Mouse (Mus musculus) forebrain, embryonic 12.5 days (tissue): ENCODE results near the gene Noto. TPM values are rescaled to one million over a fixed set of nuclear protein-coding genes. Genes with fewer than 3 reads are reported as not detected.

Experiments used
- ATAC-seq: fragments of 200-750 bp; cut with Nextera tagmentation; 2 replicates; pipeline ENCODE4 v1.8.0; 2017; ENCODE audit warnings: moderate TSS enrichment; ENCODE audit not compliant: low FRiP score
- H3K27ac ChIP-seq: fragments of 300-500 bp; sonication (generic); 2 replicates; pipeline ENCODE4 v1.5.1; 2016; ENCODE audit warnings: mild to moderate bottlenecking
- H3K27me3 ChIP-seq: fragments of 300-500 bp; sonication (generic); 2 replicates; pipeline ENCODE4 v1.6.1; 2016; ENCODE audit warnings: mild to moderate bottlenecking
- H3K36me3 ChIP-seq: fragments of 300-500 bp; sonication (generic); replicated peaks from 2 replicates; pipeline ENCODE4 v1.6.1; 2016; ENCODE audit warnings: mild to moderate bottlenecking
- H3K4me1 ChIP-seq: fragments of 300-500 bp; sonication (generic); 2 replicates; pipeline ENCODE4 v1.6.1; 2016
- H3K4me2 ChIP-seq: fragments of 300-500 bp; sonication (generic); 2 replicates; pipeline ENCODE4 v1.6.1; 2016; ENCODE audit warnings: mild to moderate bottlenecking, moderate library complexity
- H3K4me3 ChIP-seq: fragments of 300-500 bp; sonication (generic); replicated peaks from 2 replicates; pipeline ENCODE4 v1.5.1; 2016; ENCODE audit warnings: mild to moderate bottlenecking
- H3K9ac ChIP-seq: fragments of 300-500 bp; sonication (generic); 2 replicates; pipeline ENCODE4 v1.6.1; 2016; ENCODE audit warnings: mild to moderate bottlenecking
- H3K9me3 ChIP-seq: fragments of 300-500 bp; sonication (generic); 2 replicates; pipeline ENCODE4 v1.6.1; 2016
- WGBS: fragments of 180-500 bp; shearing (Covaris S2); methylation state at CpG from one replicate; pipeline ENCODE4 v1.1.7; 2016; 5-methylcytosine and 5-hydroxymethylcytosine counted together
- polyA plus RNA-seq: library from polyadenylated mRNA; unstranded; fragments of >200 nt; fragmentation: Nextera tagmentation; extraction: Ambion mirVana; gene quantifications from 2 replicates; pipeline ENCODE4 v1.2.1, GENCODE M21; 2016

Gene Noto
- polyA plus RNA-seq = not detected in 2 replicates

- no peak within 1 kb of the TSS for H3K4me3 ChIP-seq
- ATAC-seq = no peak
- 14% methylated on average over 28 of the region's 28 CpGs for WGBS
Observed at GRCm38 (mm10) chr6:85423836-85424379, at the start of gene Noto. Noto (plus strand) TSS chr6:85423886.

GRCm38 (mm10) chr6:85373951-85374733 is 49.5 kb upstream of the Noto start, which contains the start of gene Rab11fip5:
Rab11fip5 (minus strand) TSS chr6:85374634.
- Histone ChIP-seq H3K27me3 (peaks cover 23% of the 10 kb centered on the region), H3K36me3 (no peaks in the 10 kb centered on the region), H3K27ac (peak within 1 kb of the TSS; percentile 61), H3K9me3 (no peaks in the 10 kb centered on the region), H3K4me3 (peak within 1 kb of the TSS; percentile 75), H3K4me2 (peak within 1 kb of the TSS; percentile 90), H3K9ac (peak within 1 kb of the TSS; percentile 76), H3K4me1 (peaks cover 15% of the 10 kb centered on the region)
- ATAC-seq = no peak; the same call in 1 of the 2 replicates
- 1% methylated on average over 77 of the region's 80 CpGs for WGBS

More at GRCm38 (mm10) chr6:85423836-85424379, at the start of gene Noto:
- H3K4me1 ChIP-seq = peaks cover 4% of the 10 kb centered on the region; the same call in 1 of the 2 replicates
- no peaks in the 10 kb centered on the region for H3K36me3 ChIP-seq
- no peaks in the 10 kb centered on the region for H3K9me3 ChIP-seq
- H3K9ac ChIP-seq = no peak within 1 kb of the TSS
- H3K27me3 ChIP-seq = peaks cover 25% of the 10 kb centered on the region
- H3K4me2 ChIP-seq = no peak within 1 kb of the TSS
- H3K27ac ChIP-seq = no peak within 1 kb of the TSS

DNA sequence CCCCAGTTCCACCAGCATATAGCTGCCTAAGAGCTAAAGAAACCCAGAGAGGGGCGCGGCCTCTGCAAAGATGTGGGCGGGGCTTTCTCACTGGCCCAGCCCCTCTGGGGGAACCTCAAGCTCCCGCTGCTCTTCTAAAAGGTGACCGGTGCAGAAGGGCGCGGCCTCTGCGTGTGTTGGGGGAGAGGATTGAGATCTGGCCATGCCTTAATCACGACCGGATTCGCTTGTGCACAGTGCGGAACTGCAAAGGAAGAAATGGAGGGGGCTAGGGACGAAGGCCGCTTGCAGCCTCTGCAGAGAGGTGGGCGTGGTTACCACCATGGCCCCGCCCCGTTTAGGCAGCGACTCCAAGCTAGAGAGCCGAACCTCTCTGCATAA is 49.0 kb upstream of the Noto start:
- Histone ChIP-seq H3K27me3 (peaks cover 23% of the 10 kb centered on the region), H3K36me3 (no peaks in the 10 kb centered on the region), H3K4me3 (peak overlapping the region; percentile 75), H3K9ac (peak overlapping the region; percentile 76), H3K4me1 (peaks cover 13% of the 10 kb centered on the region), H3K9me3 (no peaks in the 10 kb centered on the region), H3K4me2 (peak overlapping the region; percentile 90), H3K27ac (peak overlapping the region; percentile 61)
- ATAC-seq = peak; percentile 98
- under 1% methylated on average over 19 of the region's 19 CpGs for WGBS

DNA sequence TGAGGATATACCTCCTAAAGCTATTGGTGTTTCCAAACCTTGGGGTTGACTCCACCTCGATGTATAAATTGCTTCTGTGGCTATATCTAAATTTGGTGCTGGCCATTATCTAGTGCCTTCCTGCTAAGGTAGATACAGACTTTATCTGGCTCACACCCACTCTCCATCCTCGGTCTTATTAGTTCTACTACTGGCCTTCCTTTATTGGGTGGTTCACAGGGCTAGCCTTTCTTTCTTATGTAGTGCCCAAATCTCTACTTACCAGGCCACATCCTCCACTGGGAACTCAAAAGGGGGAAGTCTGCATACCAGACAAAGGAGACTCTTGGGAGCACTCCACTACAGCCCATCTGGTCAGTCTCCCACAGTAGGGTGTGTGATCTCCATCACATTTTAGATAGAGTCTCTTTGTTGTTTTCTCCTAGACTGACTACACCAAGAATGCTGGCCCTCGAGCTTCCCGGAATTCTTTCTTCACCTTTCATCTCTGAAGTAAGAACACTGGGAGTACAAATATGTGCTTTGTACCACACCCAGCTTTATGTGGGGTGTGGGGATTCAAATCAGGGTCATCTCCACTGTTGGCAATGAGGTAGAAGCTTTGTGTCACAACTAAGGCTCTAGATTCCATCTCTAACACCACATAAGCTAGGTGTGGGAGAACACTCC is 46.5 kb upstream of the Noto start:
- 74% methylated on average over 4 of the region's 4 CpGs for WGBS

GRCm38 (mm10) chr6:85377876-85378275 is 45.8 kb upstream of the Noto start:
- peaks cover 30% of the 10 kb centered on the region for H3K27me3 ChIP-seq
- no peak overlapping the region for H3K4me3 ChIP-seq
- H3K9ac ChIP-seq = no peak overlapping the region
- no peaks in the 10 kb centered on the region for H3K36me3 ChIP-seq
- no peak overlapping the region for H3K27ac ChIP-seq
- no peaks in the 10 kb centered on the region for H3K9me3 ChIP-seq
- 60% methylated on average over 5 of the region's 5 CpGs for WGBS
- peaks cover 24% of the 10 kb centered on the region for H3K4me1 ChIP-seq
- H3K4me2 ChIP-seq = no peak overlapping the region
- ATAC-seq = no peak

More for the DNA sequence above, 46.5 kb upstream of the Noto start:
- no peak for ATAC-seq
- Histone ChIP-seq H3K4me1 (peaks cover 26% of the 10 kb centered on the region), H3K9me3 (no peaks in the 10 kb centered on the region), H3K36me3 (no peaks in the 10 kb centered on the region), H3K4me3 (no peak overlapping the region), H3K9ac (no peak overlapping the region), H3K27ac (no peak overlapping the region), H3K27me3 (peaks cover 27% of the 10 kb centered on the region), H3K4me2 (no peak overlapping the region)

DNA sequence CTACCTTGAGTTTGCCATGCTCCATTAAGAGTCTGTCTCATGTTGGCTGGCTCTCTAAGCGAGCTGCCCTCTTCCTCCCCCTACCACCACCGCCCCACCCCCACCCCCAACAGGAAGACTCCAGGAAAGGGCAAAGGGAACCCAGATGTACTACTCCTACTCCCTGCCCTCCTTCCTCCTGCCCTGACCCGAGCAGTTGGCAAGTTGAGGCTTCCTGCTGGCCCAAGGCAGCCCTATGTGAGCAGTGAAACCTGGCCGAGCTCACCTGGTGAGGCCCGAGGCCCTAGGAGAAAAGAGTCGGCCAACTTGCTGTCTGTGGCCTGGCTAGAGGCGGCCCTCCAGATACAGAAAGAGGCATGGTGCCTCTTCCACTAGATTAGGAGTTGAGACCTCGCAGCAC is 45.1 kb upstream of the Noto start:
- Histone ChIP-seq H3K27ac (no peak overlapping the region), H3K27me3 (peaks cover 23% of the 10 kb centered on the region; the same call in 1 of the 2 replicates), H3K36me3 (no peaks in the 10 kb centered on the region), H3K9ac (no peak overlapping the region), H3K9me3 (no peaks in the 10 kb centered on the region), H3K4me1 (peaks cover 17% of the 10 kb centered on the region), H3K4me3 (no peak overlapping the region), H3K4me2 (no peak overlapping the region)
- 54% methylated on average over 8 of the region's 8 CpGs for WGBS
- ATAC-seq = no peak

- H3K4me2 ChIP-seq = peak overlapping the region; percentile 39
- H3K4me3 ChIP-seq = no peak overlapping the region
- no peaks in the 10 kb centered on the region for H3K36me3 ChIP-seq
- H3K27me3 ChIP-seq = peaks cover 21% of the 10 kb centered on the region; the same call in 1 of the 2 replicates
- H3K4me1 ChIP-seq = peaks cover 13% of the 10 kb centered on the region
- peak; percentile 91 for ATAC-seq
- H3K27ac ChIP-seq = peak overlapping the region; percentile 48; the same call in 1 of the 2 replicates
- H3K9ac ChIP-seq = no peak overlapping the region
- 27% methylated on average over 10 of the region's 10 CpGs for WGBS
- no peaks in the 10 kb centered on the region for H3K9me3 ChIP-seq
Observed at GRCm38 (mm10) chr6:85380201-85380900, 43.3 kb upstream of the Noto start.

DNA sequence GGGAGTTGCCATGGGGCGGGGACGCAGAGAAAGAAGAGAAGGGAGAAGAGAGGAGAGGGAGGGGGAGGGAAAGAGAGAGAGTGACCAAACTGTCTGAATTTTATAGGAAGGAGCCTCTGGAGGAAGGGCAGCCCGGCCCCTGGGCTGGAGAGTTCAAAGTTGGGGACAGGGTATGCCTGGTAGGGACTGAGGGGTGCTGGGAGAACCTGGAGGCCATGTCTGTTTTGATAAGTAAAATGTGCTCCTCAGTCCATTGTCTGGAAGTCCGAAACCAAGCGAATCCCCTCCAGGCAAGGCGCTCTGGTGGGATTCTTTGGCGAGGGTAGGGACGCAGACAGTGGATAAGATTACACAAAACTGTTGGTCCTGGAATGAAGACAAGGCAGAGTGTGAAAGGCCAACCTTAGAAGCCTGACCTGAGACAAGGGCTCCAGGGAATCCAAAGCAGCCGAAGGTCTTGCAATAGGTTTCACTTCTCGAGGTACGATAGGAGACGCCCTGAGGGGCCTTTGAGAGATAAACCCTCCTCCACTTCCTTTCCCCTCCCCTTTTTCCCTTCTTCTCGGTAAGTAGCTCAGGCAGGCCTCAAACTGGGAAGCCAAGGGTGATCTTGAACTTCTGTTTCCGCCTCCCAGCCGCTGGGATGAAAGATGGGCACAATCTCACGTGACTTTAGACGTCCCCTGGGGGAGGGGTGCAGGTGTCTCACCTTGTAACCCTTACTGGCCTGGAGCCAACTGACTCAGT is 42.6 kb upstream of the Noto start:
- ATAC-seq = peak; percentile 17; the same call in 1 of the 2 replicates
- H3K9ac ChIP-seq = no peak overlapping the region
- no peaks in the 10 kb centered on the region for H3K9me3 ChIP-seq
- H3K27me3 ChIP-seq = peaks cover 24% of the 10 kb centered on the region
- peak overlapping the region; percentile 39 for H3K4me2 ChIP-seq
- H3K4me1 ChIP-seq = peaks cover 13% of the 10 kb centered on the region
- H3K36me3 ChIP-seq = no peaks in the 10 kb centered on the region
- 17% methylated on average over 17 of the region's 17 CpGs for WGBS
- H3K27ac ChIP-seq = peak overlapping the region; percentile 48; the same call in 1 of the 2 replicates
- H3K4me3 ChIP-seq = no peak overlapping the region

- peaks cover 24% of the 10 kb centered on the region for H3K27me3 ChIP-seq
Observed at GRCm38 (mm10) chr6:85381648-85382020, 42.1 kb upstream of the Noto start.

DNA sequence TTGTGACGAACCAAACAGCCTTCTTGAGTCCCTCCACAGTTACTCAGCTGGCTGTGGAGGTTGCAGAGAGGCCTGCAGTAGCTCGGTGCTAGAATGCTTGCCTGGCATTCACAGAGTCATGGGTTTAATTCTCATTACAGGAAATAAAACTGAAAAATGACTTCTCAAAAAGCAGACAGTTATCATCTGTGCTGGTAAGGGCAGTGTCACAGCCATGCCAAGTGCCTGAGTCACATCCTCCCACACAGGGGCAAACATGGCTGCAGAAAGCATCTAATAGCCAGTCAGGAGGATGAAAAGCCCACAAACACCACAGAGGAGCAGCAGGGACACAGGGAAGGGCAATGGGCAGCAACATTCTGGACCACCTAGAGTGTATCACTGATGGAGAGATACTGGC is 40.9 kb upstream of the Noto start:
- H3K4me2 ChIP-seq = no peak overlapping the region
- no peak for ATAC-seq

More at GRCm38 (mm10) chr6:85381648-85382020, 42.1 kb upstream of the Noto start:
- WGBS = 84% methylated on average over 10 of the region's 10 CpGs
- Histone ChIP-seq H3K36me3 (no peaks in the 10 kb centered on the region), H3K9me3 (no peaks in the 10 kb centered on the region), H3K4me3 (no peak overlapping the region), H3K27ac (no peak overlapping the region), H3K4me1 (peaks cover 14% of the 10 kb centered on the region), H3K9ac (no peak overlapping the region), H3K4me2 (no peak overlapping the region)
- no peak for ATAC-seq

GRCm38 (mm10) chr6:85388608-85389007 is 35.1 kb upstream of the Noto start:
- H3K36me3 ChIP-seq = no peaks in the 10 kb centered on the region
- 0 out of 2 replicates have a peak, but pooled peaks cover 3% of the 10 kb centered on the region for H3K4me1 ChIP-seq
- no peak overlapping the region for H3K4me3 ChIP-seq
- H3K27ac ChIP-seq = no peak overlapping the region
- H3K4me2 ChIP-seq = no peak overlapping the region
- no peaks in the 10 kb centered on the region for H3K9me3 ChIP-seq
- WGBS = 81% methylated on average over 5 of the region's 5 CpGs
- peaks cover 22% of the 10 kb centered on the region for H3K27me3 ChIP-seq
- no peak for ATAC-seq
- no peak overlapping the region for H3K9ac ChIP-seq

More for the DNA sequence above, 40.9 kb upstream of the Noto start:
- Histone ChIP-seq H3K9me3 (no peaks in the 10 kb centered on the region), H3K4me1 (peaks cover 15% of the 10 kb centered on the region), H3K27ac (no peak overlapping the region), H3K9ac (no peak overlapping the region), H3K27me3 (peaks cover 23% of the 10 kb centered on the region), H3K4me3 (no peak overlapping the region), H3K36me3 (no peaks in the 10 kb centered on the region)
- WGBS = 86% methylated on average over 2 of the region's 2 CpGs
